Mouse (Mus musculus) CH12.LX (cell line): ENCODE results near the gene Fam178b.

Experiments
- CTCF ChIP-seq, 2 experiments: IDR thresholded peaks in 1 of 2; conservative IDR thresholded peaks in 1 of 2; 2 replicates each; pipeline ENCODE4 v1.5.1; 2011 to 2012; ENCODE audit warnings: low read depth in 2 of 2, low read length in 2 of 2, improper control_type of control experiment in 1 of 2, inconsistent platforms in 1 of 2, mild to moderate bottlenecking in 1 of 2, moderate library complexity in 1 of 2
- MAFK ChIP-seq: IDR thresholded peaks from 2 replicates; pipeline ENCODE4 v1.6.1; 2011; ENCODE audit warnings: low read length, improper control_type of control experiment; ENCODE audit not compliant: insufficient replicate concordance
- MAX ChIP-seq: IDR thresholded peaks from 2 replicates; pipeline ENCODE4 v1.6.1; 2011; ENCODE audit warnings: low read length, improper control_type of control experiment
- POLR2A ChIP-seq: IDR thresholded peaks from 2 replicates; pipeline ENCODE4 v1.6.1; 2011; ENCODE audit warnings: low read depth, mild to moderate bottlenecking, improper control_type of control experiment, low read length
- POLR2AphosphoS2 ChIP-seq: IDR thresholded peaks from 2 replicates; pipeline ENCODE4 v1.6.1; 2011; ENCODE audit warnings: low read depth, low read length, improper control_type of control experiment
- ZC3H11A ChIP-seq: IDR thresholded peaks from 2 replicates; pipeline ENCODE4 v1.6.1; 2012; ENCODE audit warnings: low read depth, mild to moderate bottlenecking, inconsistent platforms, low read length, improper control_type of control experiment

DNA sequence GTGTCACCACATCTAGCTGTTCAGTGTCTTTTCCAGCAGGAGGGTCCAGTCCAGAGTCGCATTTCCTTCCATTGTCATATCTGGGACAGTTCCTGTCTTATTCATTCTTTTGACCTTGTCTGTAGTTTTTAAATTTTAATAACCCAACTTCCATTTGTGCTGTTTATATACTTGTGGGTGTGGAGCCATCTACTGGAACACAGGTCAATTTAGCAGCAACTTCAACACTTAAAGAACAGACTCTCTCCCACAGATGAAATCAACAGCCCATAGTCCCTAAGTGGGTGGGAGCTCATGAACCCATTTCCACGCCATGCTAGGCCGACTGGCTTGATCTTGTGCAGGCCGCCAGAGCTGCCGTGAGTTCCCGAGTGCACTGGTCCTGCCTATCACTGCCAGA lies 13.4 kb upstream of the Fam178b start:
- no peak for TF ChIP-seq MAX
- TF ChIP-seq MAFK, result no peak
- TF ChIP-seq CTCF (conservative IDR thresholded peaks at IDR 0.05 in 1 of 2, IDR thresholded peaks at IDR 0.05 in 1 of 2; ENCODE audit: low read depth in 2 of 2, low read length in 2 of 2), result peak in 1 of 2 experiments; percentile 37; a peak in 2 of 4 replicates
- no peak for TF ChIP-seq POLR2AphosphoS2
- no peak for TF ChIP-seq POLR2A
- no peak for TF ChIP-seq ZC3H11A
